Mouse (Mus musculus): ENCODE data around the gene Mrpl24.

DNA sequence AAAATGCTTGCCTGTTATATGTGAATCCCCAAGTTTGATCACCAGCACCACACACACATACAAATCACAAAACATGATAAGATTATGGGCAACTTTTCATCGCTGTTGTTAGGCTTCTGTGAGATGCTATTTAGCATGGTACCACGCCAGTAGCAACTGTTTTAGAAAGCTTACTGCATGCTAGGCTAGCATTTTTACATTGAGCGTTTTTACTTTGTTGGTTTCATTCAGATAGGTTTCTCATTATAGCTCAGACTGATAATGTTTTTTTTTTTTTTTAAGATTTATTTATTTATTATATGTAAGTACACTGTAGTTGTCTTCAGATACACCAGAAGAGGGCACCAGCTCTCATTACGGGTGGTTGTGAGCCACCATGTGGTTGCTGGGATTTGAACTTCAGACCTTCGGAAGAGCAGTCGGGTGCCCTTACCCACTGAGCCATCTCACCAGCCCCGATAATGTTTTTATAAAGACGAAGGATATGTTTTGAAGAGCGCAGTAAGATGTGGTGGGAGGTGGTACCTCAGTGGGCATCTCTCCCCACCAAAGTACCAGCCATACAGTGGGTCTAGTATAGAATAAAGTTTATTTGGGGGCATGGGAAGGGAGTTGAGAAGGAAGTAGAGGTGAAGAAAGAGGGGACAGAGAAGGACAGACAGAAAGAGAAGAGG is 1.1 kb downstream of the Mrpl24 start:
- no peak for TF ChIP-seq POLR2A (IDR thresholded peaks at IDR 0.05; ENCODE audit: borderline replicate concordance, low read depth, low read length)
- no peak for TF ChIP-seq CTCF (IDR thresholded peaks at IDR 0.05; ENCODE audit: low read depth, low read length)
